Mouse (Mus musculus) G1E-ER4 (cell line): Measurements from ENCODE around the gene Mesd. TPM values are rescaled to one million over a fixed set of nuclear protein-coding genes. Genes with fewer than 3 reads are reported as not detected.

Experiments used
- GATA1 ChIP-seq: IDR thresholded peaks from one replicate; pipeline ENCODE4 v1.8.0; 2012; ENCODE audit warnings: low read length, inconsistent platforms
- polyA plus RNA-seq: library from polyadenylated mRNA; stranded (reverse); fragments of >175 nt; gene quantifications from 2 replicates; pipeline ENCODE4 v1.2.3, GENCODE M21; 2012

Gene Mesd
- polyA plus RNA-seq, 1 experiment = 23.2 TPM

GRCm38 (mm10) chr7:83891433-83892332, 7.4 kb downstream of the Mesd start:
- no peak for TF ChIP-seq GATA1

DNA sequence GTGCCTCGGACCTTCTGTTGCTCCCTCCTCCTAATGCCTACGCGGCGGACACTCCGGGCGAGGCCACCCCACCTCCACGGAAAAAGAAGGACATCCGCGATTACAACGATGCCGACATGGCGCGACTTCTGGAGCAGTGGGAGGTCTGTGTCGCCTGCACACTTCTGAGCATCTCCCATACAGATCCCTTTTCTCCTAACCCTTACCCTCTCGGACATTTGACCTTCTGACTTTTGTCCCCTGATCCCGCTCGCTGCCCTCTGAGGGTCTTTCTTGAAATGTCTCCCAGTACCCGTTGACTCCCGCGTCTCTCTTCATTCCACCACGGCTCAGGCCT, 8.0 kb downstream of the Mesd start:
- TF ChIP-seq GATA1 = no peak

DNA sequence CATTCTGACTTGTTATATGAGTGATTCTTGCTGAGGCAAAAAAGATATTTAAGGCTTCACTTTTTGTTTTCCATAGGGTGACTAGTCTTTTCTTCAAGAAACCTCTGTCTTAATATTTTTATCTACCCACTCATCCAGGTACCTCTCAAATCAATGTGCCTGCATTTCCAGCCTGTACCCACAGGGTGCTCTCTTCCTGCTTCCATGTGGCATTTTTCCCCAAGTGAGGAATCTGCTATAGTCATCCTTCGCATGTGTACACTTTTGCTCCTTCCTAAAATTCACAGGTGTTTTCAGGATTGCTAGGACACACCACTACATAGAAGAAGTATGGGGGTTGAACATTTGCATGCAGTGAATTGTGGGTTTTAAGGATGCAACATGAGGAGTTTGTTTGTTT, 10.1 kb downstream of the Mesd start:
- TF ChIP-seq GATA1 = no peak

DNA sequence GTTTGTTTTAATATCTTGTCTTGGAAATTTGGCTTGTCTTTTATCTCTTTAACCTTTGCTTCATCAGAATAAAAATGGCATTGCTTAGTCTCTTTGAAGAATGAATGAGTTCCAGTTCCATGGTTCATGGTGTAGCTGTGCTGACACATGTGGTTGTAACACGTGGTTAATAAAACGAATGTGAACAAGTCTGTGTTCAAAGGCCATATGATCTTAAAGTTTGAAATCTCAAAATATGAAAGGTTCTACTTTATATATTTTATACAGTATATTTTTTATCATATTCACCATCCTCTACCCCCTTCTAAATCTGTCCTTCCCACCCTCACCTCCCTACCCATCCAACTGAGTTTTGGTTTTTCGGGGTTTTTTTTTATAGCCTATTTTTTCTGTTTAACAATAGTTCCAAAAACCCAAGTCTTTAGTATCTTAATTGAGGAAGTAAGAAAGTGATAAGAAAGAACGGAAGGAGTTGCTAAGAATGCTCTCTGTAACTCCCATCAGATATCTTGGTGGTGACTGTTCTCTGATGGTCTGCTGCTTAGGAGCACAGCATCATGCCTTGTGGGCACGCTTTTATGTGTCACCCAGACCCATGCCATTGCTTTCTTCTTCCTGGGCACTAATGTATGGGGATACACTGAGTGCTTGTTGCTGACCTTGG, 11.9 kb downstream of the Mesd start:
- no peak for TF ChIP-seq GATA1

DNA sequence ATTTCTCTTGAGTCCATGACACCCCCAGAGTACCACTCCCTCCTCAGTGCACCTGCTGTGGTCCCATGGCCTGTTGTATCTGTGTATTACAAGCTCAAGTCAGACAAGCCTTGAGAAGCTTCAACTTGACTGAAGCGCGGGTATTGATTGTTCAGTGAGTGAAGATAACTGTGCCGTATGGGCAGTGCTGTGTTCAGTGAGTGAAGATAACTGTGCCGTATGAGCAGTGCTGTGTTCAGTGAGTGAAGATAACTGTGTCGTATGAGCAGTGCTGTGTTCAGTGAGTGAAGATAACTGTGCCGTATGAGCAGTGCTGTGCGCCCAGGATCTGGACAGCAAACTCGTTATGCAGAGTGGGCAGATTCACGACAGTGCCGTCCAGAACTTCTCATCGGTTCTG, 14.0 kb downstream of the Mesd start:
- TF ChIP-seq GATA1 = no peak

GRCm38 (mm10) chr7:83900519-83900918, 16.3 kb downstream of the Mesd start:
- TF ChIP-seq GATA1 = no peak

DNA sequence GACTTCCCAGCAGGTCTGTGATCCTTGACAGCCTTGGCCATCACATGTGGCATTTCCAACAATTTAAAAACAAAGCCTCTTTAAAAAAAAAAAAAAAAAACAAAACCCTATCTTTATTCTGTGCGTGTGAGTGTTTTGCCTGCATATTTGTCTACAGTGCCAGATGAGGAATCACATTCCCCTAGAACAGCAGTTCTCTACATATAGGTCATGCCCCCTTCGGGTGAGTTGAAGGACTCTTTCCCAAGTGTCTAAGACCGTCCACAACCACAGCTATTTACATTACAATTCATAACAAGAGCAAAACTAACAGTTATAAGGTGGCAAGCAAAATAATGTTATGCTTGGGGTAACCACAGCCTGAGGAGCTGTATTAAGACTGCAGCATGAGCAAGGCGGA, 17.2 kb downstream of the Mesd start:
- TF ChIP-seq GATA1 = no peak

- TF ChIP-seq GATA1 = no peak
Observed at GRCm38 (mm10) chr7:83902296-83903145, 18.3 kb downstream of the Mesd start.

- no peak for TF ChIP-seq GATA1
Observed at GRCm38 (mm10) chr7:83904831-83905230, 20.6 kb downstream of the Mesd start.

GRCm38 (mm10) chr7:83911909-83912308, 27.6 kb downstream of the Mesd start:
- TF ChIP-seq GATA1 = no peak

DNA sequence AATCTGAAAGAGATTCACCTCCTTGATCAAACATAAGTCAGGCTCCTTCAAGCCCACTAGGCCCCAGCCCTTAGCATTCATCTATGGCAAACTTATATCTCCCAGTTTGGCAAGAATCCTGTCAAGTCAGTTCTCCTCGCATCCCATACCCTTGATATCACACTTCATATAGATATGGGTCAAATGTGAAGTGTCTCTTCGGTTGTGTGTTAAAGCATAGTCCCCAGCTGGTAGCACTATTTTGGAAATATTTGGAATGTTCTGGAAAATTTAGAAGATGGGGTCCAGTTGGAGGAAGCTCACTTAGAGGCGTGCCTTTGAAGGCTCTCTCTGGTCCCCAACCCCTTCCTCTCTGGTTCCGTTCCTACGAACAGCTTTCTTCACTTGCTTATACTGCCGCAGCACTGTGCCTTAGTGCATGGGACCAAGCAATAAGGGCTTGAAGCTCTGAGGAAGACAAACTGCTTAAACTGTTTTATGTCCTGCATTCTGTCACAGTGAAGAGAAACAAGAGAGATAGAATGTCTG, 29.2 kb downstream of the Mesd start:
- no peak for TF ChIP-seq GATA1

DNA sequence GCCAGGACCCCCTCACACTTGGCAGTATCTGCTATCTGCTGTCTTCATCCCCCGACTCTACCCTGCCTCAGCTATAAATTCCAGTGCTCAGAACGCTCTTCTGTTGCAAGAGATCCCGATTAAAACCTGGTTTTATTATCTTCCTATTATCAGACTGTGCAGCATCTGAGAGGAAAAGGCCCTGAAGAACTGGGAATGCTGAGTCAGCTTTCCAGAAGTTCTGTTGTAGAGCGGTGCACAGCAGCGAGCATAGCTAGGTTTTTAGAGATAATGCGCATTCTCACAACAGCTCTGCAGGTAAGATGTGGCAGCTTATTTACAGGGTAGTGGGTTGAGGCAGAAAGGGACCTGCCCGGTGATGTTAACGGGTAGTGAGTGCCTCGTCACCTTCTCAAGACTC, 29.7 kb downstream of the Mesd start:
- TF ChIP-seq GATA1 = no peak

DNA sequence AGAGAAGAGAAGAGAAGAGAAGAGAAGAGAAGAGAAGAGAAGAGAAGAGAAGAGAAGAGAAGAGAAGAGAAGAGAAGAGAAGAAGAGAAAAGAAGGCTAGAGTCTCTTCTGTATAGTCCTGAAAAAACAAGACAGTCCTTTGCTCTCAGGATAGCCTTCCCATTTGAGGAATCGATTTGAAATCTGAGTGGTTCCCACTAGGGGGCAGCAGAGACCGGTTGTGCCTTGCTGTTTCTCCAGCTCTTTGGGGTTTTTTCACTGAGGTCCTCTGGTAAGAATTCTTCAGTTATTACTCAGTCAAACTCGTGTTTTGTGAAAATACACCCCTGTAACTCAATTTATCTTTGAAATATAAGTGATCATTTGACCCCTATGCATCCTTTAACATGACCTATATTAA, 30.3 kb downstream of the Mesd start:
- TF ChIP-seq GATA1 = no peak

- TF ChIP-seq GATA1 = no peak
Observed at GRCm38 (mm10) chr7:83920241-83920640, 36.0 kb downstream of the Mesd start.

GRCm38 (mm10) chr7:83921637-83922036, 37.4 kb downstream of the Mesd start:
- TF ChIP-seq GATA1 = no peak

DNA sequence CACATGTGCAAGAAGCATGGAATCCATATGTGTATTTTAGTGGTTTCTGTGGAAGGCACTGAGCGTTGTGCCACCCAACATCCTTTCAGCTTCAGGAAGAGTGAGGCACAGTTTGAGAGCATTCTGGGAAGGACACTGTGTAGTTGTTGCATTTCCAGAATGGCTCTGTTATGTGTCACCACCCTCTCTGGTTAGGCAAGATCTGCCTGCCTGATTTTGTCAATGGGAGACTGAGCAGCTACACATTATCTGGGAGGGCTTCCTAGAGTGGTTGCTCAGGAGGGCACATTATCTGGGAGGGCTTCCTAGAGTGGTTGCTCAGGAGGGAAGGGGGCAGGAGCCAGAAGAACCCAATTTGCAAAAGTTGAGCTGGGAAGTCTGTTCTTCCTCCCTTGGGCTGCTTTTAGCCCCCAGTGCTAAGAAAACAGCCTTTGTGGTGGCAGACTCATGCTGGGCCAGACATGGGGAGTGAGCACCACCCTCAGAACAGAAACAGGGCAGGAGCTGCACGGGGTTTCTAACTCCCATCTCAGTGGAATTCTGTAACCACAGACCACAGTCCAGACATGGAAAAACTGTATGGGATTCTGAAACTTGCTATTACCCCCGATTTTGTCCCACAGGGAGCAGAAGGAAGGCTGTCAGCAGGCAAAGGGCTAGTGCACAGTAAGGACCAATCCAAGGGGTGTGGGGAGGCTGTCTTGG, 54.9 kb downstream of the Mesd start:
- no peak for TF ChIP-seq GATA1
